Mouse (Mus musculus) heart, adult 9 months (tissue): ENCODE data around the gene Arid1a.

Experiments
- DNase-seq, 2 experiments: peaks; one replicate each; pipeline ENCODE4 v3.0.0; 2022; ENCODE audit warnings: low spot score in 2 of 2

The Arid1a gene

GRCm38 (mm10) chr4:133675594-133676016, 81.0 kb downstream of the Arid1a start:
- DNase-seq, result peak; percentile 58 to 59

- no peak for DNase-seq
These were observed 82.3 kb downstream of the Arid1a start for GRCm38 (mm10) chr4:133674331-133674695.

GRCm38 (mm10) chr4:133673666-133674330, 82.8 kb downstream of the Arid1a start:
- peak; percentile 64 to 73 for DNase-seq

GRCm38 (mm10) chr4:133672845-133673647, 83.5 kb downstream of the Arid1a start:
- DNase-seq, result peak; percentile 68 to 72

GRCm38 (mm10) chr4:133671881-133672844, 84.4 kb downstream of the Arid1a start, which contains the start of gene Pigv:
Gene Pigv (minus strand): TSS chr4:133672647.
- DNase-seq, result peak; percentile 93 to 94

- peak; percentile 78 to 86 for DNase-seq
These were observed 85.2 kb downstream of the Arid1a start for GRCm38 (mm10) chr4:133671184-133671880.

GRCm38 (mm10) chr4:133669652-133670210, 86.8 kb downstream of the Arid1a start:
- no peak for DNase-seq

GRCm38 (mm10) chr4:133668537-133668936, 88.0 kb downstream of the Arid1a start:
- no peak for DNase-seq

- peak in 1 of 2 experiments; percentile 45 for DNase-seq
These were observed 90.4 kb downstream of the Arid1a start for GRCm38 (mm10) chr4:133666199-133666598.

GRCm38 (mm10) chr4:133665118-133665517, 91.5 kb downstream of the Arid1a start:
- no peak for DNase-seq

- DNase-seq, result no peak
These were observed 93.6 kb downstream of the Arid1a start for GRCm38 (mm10) chr4:133662945-133663344.

- no peak for DNase-seq
These were observed 94.1 kb downstream of the Arid1a start for GRCm38 (mm10) chr4:133662421-133662820.

GRCm38 (mm10) chr4:133660193-133661155, 96.1 kb downstream of the Arid1a start:
- peak; percentile 87 to 88 for DNase-seq

GRCm38 (mm10) chr4:133659497-133660192, 96.9 kb downstream of the Arid1a start:
- peak; percentile 75 to 80 for DNase-seq

- no peak for DNase-seq
These were observed 97.8 kb downstream of the Arid1a start for GRCm38 (mm10) chr4:133658729-133659128.

- no peak for DNase-seq
These were observed 98.6 kb downstream of the Arid1a start for GRCm38 (mm10) chr4:133657829-133658458.

- no peak for DNase-seq
These were observed 99.6 kb downstream of the Arid1a start for GRCm38 (mm10) chr4:133656997-133657396.

GRCm38 (mm10) chr4:133656294-133656693, 100.3 kb downstream of the Arid1a start:
- no peak for DNase-seq
